Mouse (Mus musculus) CH12.LX (cell line): Measurements from ENCODE around the gene Ankrd17.

Source experiments
- CTCF ChIP-seq, 2 experiments: IDR thresholded peaks in 1 of 2; conservative IDR thresholded peaks in 1 of 2; 2 replicates each; pipeline ENCODE4 v1.5.1; 2011 to 2012; ENCODE audit warnings: low read depth in 2 of 2, low read length in 2 of 2, improper control_type of control experiment in 1 of 2, inconsistent platforms in 1 of 2, mild to moderate bottlenecking in 1 of 2, moderate library complexity in 1 of 2
- MEF2A ChIP-seq: IDR thresholded peaks from 2 replicates; pipeline ENCODE4 v1.6.1; 2014; ENCODE audit warnings: low read depth, mild to moderate bottlenecking, inconsistent platforms, low read length, improper control_type of control experiment, borderline replicate concordance
- ZC3H11A ChIP-seq: IDR thresholded peaks from 2 replicates; pipeline ENCODE4 v1.6.1; 2012; ENCODE audit warnings: low read depth, mild to moderate bottlenecking, inconsistent platforms, low read length, improper control_type of control experiment

- TF ChIP-seq CTCF (conservative IDR thresholded peaks at IDR 0.05 in 1 of 2, IDR thresholded peaks at IDR 0.05 in 1 of 2; ENCODE audit: low read depth in 2 of 2, low read length in 2 of 2) (no peak), ZC3H11A (no peak), MEF2A (peak; percentile 61; the same call in 1 of the 2 replicates)
Measured at GRCm38 (mm10) chr5:90366121-90367066, at the start of gene Ankrd17.
